Mouse (Mus musculus) cerebellum, adult 9-11 months (tissue): ENCODE measurements at regions not wholly inside any gene's neighbourhood (a gene's known extent, or its start where the extent isn't known, plus 50 kb on each side); places are given as distances from the start of the nearest gene placed in this dataset.

Experiments
- DNase-seq: peaks from one replicate; pipeline ENCODE4 v3.0.0; 2022

DNA sequence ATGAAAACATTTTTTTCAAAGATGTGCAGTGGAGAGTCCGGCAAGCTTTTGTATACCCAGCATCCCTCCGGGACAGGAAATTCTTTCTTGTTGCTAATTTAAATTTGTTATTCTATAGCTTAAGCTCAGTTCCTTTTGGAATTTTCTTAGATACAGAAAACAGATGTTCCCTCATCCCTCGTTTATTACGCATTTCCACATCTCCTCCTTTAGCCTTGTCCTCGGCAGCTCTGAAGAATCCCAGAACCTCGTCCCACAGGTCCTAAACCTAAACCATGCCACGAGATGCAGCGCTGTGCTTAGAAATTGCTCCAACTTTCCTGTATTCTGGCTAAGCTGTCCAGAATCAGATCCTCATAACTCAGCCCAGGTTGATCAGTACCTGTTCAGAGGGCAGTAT is 332.0 kb downstream of the Adgrl2 start:
- no peak for DNase-seq

DNA sequence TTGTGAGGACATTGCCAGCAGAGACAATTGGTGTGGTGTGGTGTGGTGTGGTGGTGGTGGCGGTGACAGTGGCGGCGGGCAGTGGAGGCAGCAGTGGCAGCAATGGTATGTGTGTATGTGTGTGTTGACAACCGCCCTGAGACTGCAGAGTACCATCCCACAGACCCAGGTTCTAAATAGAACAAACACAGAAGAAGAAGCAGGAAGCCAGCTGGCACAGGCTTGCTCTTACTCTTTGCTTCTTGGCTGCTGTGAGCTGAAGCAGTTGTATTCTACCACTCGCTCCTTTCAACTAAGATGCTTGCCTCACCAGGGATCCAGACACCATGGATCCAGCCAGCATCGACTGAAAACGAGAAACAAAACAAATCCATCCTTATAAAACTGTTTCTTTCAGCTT is 334.2 kb downstream of the Adgrl2 start:
- DNase-seq = no peak

DNA sequence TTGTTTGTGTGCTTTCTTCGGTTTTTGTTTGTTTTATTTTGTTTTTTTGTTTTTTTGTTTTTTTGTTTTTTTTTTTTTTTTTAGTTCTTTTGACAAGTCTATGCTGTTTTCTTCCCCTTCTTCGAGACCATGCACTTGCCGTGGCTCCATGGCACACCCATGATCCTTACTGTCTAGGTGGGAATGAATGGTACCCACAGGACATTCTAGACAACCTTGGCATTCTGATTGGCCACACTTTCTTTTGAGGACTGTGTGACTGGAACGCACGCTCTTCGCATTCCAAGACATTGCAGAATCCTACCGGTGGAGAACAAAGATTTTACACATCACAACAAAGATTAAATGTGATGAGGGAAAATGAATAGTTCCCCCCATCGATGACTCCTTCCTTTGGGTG is 340.1 kb downstream of the Adgrl2 start:
- DNase-seq = no peak

DNA sequence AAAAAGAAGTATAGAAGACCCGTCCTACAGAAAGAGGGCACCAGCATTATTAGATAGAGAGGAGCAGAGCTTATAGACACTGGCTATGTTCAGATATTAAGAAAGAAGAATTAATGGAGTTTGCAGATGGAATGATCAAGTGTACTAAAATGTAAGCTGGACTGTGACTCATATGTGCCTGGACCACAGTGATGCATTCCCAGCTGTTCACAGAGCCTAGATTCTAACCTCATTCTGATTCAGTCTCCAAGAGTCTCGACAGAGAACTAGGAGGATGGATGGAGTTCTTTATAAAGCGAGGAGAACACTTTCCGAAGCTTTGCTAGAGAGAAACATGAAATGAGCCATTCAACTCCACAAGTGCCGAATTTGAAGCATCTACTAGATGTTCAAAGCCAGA is 345.4 kb downstream of the Adgrl2 start:
- DNase-seq = no peak

DNA sequence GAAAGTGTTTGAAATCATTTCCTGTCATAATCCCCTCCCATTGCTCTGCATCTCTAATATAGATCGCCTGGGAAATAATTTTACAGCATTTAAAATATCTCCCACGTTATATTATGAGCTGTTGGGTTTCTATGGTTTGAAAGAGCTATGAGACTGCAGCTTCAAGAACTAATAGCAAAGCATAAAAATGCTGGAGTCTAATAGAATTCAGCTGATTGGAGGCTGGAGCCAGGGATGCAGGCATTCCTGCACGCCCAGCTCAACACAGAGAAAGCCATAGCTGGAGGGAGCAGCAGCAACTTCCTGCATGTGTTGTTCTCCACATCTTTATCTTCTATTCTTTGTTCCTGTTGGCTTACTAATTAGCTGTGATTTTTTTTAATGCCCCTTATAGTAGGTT is 348.8 kb downstream of the Adgrl2 start:
- DNase-seq = no peak

DNA sequence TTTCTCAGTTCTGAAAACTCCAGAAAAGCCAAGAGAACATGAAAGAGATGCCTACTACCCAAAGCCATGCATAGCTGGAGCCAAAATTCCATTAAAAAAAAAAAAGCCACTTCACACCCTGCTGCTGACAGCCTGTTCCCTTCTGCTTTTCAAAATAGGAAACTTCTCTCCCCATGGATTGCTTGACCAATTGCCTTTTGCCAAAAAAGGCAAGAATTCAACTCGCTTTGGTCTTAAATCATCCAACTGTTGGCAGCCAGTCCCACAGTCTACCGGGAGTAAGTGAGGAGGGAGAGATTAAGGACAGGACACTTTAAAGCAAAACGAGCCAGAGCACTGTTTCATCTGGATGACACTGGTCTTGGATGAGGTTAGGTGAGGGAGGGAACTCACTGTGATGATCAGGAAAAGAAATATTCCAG is 349.7 kb downstream of the Adgrl2 start:
- no peak for DNase-seq

DNA sequence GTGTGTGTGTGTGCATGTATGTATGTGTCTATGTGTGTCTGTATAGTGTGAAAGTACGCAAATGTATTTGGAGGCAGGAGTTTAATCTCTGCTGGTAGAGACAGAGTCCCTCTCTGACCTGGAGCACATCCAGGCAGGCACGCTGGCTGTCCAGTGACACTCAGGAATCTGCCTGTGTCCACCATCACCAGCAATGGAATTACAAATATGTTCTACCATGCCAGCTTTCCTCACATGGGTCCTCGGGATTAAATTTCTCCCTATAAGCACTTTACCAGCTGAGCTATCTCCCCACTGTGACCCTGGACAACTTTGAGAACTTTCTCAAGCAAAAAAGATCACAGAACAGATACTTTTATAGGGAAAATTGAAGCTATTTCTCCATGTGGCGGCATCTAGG is 355.3 kb downstream of the Adgrl2 start:
- no peak for DNase-seq

DNA sequence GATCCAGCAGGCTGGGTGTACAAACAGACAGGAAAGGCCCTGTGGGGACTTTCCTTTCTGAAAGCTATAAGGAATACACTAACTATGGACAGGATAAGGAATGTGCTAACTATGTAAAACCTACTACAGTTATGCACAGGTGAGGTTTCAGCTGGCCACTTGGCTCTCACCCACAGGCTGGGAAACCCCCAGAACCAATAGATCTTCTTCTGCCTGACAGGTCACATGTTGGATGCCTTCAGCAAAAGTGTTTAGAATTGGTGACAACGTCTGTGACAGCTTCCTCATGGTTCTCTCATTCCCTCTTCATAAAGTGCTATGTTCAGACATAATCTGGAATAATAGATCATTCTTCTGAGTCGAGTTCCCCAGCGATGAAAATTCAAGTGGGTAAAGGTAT is 356.0 kb downstream of the Adgrl2 start:
- DNase-seq = no peak

DNA sequence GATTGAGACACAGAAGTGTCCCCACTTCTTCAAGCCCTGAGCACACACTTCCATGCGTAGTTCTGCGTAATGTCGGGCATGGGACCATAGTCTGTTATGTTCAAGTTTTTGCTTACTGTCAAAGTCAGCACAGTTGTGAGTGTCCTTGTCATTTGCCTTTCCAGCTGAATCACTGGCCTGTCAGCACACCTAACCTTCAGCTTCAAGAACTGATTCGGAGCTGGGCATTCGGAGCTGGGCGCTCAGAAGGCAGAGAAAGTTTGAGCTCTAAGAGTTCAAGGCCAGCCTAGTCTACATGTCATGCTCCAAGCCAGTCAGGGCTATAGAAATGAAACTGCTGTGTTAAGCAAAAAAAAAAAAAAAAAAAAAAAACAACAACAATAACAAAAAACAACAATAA is 357.1 kb downstream of the Adgrl2 start:
- no peak for DNase-seq

DNA sequence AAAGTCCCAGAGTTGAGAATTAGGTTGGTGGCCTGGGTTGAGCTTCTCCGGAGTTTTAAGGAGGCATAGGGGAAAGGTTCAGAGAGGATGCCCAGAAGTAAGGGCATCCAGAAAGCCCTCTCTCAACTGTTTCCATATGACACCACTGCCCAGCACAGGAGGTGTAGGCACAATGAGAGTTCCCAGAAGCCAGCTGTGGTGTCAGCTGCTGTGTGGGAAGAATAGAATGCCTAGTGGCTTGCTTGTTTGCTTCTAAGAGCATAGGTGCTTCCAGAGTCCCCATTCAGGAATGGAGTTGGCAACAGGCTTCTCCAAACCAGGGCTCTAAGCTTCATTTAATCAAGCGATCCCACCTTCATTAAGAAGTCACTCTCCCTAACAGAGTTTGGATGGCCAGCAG is 357.9 kb downstream of the Adgrl2 start:
- no peak for DNase-seq

DNA sequence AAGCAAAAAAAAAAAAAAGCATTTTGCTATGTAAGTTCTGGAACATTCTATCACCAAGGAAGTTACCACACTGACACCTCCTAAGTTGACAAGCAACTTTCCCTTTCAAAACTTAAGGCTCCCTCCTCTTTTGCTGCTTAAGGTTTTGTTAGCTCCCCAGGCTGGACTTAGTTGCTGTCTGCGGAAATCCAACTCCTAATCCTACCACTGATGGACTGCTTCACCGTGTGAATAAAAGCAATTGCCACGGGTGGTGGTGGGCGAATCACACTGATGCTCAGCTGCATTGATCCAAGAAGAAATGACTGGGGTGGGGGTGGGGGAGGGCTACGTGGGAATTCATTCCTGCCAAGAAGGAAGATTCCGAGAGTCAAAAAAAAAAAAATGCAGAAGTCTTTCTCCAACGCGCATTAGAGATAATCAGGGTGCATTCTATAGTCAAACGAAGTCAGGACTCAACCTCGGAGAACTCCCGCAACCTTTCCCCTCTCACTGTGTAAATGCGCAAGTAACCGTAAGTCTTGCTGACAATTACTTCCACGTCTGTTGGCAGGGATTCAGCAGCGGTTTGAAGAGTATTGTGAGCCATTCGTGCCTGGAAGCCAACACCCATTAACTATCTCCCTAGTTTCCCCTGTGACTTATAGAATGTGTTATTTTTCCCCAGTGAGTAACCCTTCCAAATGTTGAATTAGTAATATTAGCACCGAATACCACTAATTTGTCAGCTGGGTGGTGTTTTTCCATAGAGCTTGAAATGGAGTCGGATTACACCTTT is 358.8 kb downstream of the Adgrl2 start:
- no peak for DNase-seq

DNA sequence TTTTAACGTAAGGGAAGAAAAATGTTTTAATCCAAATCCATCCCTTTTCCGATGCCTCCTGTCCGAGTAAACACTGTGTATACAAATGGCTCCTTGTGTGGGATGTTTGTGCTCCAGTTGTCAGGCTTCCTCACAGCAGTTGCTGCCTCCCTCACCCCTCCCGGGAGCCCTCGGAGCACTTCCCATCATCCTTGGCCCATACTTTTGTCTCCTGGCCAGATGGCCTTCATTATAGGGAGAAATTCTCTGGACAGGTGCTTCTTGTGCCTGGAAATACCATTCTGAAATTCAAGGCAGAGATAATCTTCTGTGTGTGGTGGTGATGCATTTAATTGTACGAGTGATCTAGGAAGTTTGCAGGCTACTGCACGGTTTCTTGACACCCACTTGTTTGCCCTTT is 359.5 kb downstream of the Adgrl2 start:
- no peak for DNase-seq

DNA sequence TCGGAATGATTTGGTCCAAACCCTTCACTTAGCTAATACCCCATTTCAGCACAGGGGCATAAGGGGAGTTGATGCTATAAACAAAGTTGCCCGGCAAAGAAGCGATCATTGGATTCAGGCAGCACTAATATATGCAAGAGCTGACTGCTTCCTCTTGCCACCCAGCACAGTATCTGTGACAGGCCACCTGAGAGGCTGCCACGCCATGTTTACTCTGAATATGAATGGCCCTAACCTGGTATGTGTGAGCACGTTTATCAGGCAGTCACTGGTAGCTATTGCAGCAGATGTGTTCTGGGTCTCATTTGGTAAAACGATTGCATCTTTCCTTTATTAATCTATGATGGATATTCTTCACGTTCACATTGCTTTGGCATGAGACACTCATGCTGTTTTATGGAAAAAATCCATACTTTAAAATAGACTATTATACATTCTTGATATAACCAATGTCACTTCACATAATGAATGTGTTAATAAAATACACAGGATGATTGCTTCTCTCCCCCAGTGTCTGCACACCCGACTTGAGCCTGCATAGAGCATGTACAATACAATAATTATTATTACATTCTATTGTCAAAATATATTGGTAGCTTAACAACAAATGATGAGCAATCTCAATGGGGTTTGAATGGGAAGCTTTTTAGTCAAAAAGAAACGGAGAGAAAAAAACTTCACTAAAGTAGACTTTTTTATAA is 375.2 kb downstream of the Adgrl2 start:
- DNase-seq = no peak

DNA sequence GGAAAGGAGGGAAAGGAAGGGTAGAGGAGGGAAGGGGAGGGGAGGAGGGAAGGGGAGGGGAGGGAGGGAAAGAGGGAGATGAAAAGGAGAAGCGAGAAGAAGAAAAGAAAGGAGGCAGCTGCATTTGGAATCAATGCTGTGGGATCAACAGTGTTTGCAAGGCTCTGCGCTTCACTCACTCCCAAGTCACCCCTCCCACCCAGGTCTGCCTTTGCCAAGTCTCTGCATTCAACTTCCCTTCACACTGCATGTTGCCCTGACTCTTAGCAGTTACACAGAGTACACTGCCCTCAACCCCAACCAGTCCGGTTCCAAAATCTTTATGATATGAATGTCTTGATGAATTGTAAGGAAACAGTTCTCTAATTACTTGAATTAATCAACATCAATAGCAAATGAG is 376.9 kb downstream of the Adgrl2 start:
- DNase-seq = no peak

DNA sequence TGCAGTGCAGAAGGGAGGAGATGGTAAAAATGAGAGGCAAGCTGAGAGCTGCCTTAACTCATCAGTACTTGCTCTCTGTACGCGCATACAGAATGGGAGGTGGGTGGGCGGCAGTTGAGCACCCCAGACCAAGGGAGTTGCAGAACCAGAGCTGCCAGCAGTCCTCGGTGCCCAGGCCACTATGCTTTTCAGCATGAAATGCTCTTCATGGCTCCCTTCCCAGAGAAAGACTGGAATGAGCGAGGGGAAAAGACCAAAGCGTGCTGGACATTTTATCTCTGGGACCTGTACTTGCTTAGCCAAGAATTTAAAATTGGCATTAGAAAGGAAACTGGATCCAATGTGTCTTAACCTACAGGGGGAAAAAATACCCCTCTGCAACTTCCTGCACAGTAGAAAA is 387.1 kb downstream of the Adgrl2 start:
- DNase-seq = no peak

DNA sequence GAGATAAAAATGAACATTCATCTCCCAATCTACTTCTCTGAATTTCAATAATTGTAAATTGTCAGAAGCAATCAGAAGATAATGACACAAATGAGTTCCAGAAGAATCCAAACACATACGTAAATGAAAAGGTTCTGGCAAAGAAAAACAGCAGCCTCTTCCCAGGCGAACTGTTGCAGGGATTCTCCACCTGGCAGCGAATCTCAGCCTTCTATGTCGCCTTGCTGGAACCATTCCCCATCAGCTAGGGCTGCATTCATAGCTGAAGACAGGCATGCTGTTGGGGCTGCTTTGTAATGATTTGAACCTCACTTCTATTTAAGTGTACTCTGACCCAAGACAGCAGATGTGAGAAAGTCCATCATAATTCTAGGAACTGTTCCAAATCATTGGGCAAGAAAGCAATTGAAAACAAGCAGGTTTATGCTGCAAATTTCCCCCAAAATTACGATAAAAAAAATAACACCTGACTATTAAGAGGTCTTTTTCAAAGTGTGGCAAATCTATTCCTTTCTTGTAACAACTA is 387.6 kb downstream of the Adgrl2 start:
- DNase-seq = no peak

DNA sequence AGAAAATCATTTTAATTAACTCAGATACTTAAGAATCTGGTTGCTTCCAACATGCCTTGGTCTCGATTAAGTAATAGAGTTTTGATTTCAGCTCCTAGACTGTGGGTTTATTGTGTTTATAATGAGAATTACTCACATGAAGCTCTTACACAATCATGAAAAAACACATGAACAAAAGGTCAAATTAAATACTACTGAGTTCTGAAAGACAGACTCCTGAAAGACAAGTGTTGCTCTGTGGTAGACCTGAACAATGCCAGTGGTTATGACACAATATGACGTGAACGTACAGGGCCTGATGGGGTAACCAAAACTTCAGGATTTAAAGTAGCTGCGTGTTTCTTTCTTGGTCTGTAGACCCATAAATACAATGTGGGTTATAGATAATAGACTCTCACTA is 394.8 kb downstream of the Adgrl2 start:
- DNase-seq = no peak

DNA sequence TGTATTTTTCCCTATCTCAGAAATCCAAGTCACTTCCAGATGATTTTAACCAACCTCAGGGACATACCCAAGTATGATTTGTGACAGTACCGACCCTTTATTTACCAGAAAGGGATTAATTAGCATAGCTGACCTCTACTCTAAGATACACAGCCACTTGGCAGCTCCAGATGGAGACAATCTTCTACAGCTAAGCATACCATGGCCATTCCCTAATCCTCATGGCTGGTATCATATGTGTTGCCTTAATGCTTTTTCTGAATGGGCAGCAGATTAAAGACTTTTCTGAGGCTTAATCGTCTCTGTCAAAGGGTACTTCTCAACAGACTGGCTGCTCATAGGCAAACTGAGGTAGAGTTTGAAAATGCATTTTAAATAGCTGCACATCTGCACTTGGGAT is 400.8 kb downstream of the Adgrl2 start:
- no peak for DNase-seq

DNA sequence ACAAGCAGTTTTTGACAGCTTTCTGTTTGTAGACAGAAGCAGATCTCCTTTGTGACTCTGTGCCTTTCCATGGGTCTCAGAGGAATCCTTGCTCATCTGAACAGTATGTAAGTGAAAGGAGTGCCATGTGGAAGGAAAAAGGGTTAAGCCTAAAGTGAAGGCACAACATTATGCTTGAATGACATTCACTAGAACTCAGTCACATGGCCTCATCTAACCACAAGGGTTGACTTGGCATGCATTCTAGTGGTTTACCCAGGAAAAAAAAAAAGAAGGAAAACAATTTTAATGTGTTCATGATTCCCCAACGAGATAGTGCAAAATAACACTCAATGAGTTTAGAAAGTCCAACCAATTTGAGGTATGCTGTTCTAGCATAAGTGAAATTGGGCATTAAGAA is 414.6 kb downstream of the Adgrl2 start:
- no peak for DNase-seq

DNA sequence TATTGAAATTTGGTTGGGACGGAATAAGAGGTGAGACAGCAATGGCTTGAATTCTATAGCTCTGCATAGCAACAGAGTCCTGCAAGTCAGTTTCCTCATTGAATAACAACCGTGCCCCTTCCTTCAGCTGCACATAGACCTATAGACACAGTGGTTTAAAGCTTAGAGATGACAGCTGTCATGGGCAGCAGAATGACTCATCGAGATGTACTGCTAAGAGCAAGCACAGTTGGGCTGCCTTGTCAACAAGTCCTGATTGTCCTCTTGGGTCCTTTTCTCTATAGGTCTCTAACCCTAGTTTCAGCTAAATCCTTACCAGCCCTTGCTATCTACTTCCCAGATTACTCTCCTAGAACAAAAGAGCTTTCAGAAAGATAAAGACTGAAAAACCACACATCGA is 417.9 kb downstream of the Adgrl2 start:
- no peak for DNase-seq

DNA sequence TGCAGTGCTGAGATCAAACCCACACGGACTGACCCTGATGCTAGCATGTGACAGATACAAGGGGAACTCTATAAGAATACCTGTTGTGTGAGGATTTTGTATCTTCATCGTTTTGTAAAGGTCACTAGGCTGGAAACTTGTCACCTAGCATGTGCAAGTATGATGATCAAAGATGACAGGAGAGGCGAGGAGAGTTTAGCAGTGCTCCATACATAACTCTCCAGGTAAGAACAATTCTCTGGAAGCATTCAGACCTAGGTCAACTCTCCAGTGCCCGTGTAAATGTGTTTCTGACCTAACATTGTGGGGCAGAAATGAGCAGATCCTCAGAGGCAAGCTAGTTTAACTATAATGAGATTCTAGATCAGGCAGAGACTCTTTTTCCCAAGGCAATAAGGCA is 425.6 kb downstream of the Adgrl2 start:
- DNase-seq = no peak

DNA sequence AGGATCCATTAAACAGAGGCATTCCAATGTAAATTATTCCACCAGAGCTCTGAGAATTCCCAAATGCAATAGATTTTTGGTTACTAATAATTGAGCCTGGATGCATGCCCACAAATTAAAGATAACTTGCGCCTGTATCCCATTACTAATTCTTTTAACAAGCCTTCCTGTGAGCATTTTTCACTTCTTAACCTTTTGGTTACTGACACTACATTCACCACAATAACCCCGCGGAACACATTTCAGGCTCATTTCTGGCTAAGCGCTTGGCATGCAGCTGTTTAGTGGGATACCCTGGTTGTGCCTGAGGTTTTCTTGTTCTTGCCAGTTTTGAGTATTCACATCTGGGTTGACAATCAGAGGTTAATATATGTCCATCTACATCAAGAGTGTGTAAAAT is 429.1 kb downstream of the Adgrl2 start:
- no peak for DNase-seq

DNA sequence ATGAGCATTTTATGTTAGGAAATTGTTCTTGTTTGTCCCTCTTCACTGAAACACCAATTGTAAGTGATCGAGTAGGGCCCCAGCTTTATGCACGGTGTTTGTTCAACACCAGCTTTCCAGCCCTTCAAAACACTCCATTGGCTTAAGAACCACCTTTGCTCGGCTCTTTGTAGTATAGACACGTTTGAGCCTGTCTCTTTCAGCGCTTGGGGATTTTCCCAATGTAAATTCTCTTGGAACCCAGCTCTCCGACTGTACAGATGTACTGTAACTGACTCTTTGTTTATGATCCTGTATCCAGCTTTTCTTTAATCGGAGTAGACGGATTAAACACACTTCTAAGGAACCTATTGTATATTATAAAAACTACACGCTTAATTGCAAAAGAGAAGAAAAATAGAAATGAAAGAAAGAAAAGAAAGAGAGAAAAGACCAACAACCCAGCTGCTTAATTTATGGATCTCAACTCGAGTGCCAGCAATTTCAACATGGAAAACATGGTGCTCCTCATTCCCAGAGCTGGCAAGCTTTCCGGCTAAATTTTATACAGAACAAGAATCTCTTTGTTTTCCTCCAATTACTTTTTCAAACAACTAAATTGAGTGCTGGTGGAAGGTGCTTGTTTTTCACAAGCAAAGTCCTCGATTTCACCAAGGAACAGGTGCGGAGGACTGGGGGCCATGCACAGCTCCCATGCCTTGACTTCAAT is 430.4 kb downstream of the Adgrl2 start:
- no peak for DNase-seq

DNA sequence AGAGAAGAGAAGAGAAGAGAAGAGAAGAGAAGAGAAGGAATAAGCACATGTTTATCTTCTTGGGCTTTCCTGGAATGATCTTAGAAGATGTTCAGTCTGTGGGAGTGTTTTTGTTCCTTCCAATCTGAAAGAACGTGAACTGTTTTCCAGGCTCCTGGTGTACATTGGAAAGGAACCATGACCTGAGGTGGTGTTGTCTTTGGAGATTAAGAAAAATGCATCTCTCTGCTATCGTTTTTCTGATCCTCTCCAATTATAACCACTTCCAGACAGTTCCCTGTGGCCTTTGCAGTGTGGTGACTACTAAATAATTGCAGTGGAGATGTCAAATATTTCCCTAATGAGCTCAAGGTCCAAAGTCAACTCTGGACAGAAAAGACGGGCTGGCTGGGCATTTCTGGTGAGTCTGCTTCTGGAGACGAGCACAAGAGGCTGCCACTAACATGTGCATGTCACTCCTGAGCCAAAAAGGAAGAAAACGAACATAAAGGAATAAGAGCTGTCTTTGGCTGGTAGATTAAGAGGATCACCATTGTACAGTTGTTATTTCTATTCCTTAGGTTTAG is 431.7 kb downstream of the Adgrl2 start:
- no peak for DNase-seq
